Mouse (Mus musculus) cerebellum, adult 18-20 months (tissue): ENCODE measurements around the gene Apba2.

Source experiments
- DNase-seq, 2 experiments: peaks; one replicate each; pipeline ENCODE4 v3.0.0; 2021

Apba2 gene

DNA sequence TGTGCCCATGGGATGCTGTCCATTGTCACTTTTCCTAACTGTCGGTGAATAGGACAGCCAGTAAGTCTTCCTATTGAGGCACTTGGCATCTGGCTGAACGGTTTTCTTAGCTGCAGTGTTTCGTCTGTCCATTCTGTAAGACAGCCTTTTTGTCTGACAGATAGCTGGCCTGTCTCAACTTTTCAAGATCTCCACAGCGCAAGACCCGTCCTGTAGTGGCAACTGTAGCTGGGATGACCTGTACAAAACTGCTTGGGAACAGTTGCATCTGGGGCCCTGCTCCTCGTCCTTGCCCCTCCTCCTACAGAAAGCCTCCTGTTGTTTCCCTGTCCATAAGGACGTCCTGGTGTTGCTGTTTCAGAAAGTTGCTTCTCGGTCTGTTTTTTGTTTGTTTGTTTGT lies 157.8 kb downstream of the Apba2 start:
- no peak for DNase-seq

DNA sequence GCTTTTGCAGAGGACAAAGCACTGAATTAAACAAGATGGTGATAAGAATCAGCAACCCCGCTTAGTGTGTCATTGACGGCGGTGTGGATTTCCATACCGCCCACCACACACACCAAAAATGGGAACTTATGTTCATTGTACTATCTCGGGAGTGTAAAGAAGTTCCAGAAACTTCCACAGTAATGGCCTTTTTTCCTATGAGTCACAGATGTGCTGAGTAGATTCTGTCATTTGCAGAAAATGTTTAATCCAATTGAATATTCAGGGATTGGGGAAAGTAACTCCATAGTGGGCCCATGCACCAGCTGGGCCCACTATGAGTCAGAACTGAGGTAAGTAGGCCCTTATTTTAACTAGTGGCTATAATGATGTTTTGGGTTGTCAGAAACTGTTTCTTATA lies 161.0 kb downstream of the Apba2 start:
- no peak for DNase-seq

DNA sequence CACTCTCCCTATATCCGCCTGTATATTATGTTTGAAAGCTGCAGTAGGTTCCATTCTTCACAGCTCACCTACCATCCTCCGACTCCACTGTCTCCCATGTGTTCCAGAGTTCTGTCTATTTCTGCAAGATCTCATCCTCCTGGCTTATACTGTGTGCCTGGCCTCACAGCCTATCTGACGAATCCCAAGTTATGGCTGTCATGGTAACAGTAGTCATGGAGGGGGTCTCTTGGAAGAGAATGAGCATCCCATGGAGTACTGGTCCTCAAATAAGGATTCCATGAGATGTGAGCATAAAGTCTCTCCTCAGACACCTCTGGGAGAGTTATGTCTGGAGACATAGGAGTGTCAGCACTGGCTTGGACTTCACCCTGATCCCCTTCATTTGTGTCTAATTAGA lies 162.1 kb downstream of the Apba2 start:
- no peak for DNase-seq

DNA sequence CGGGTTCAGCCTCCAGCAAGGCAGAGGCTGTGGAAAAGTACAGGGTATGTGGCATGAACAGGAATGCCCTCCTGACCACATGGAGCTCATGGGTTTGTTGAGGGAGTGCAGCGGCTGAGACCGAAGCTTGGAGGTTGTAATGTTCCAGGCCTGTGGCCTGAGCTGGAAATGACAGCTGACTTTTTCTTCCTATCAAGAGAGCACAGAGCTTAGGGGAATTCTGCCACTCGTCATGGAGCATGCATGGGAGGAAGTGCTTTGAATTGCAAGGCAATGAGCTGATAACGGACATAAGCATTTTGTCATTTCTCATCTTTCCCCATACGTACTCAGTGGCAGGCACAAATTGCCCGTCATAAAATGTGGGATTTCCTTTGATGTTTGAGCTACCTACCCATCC lies 163.6 kb downstream of the Apba2 start:
- no peak for DNase-seq

DNA sequence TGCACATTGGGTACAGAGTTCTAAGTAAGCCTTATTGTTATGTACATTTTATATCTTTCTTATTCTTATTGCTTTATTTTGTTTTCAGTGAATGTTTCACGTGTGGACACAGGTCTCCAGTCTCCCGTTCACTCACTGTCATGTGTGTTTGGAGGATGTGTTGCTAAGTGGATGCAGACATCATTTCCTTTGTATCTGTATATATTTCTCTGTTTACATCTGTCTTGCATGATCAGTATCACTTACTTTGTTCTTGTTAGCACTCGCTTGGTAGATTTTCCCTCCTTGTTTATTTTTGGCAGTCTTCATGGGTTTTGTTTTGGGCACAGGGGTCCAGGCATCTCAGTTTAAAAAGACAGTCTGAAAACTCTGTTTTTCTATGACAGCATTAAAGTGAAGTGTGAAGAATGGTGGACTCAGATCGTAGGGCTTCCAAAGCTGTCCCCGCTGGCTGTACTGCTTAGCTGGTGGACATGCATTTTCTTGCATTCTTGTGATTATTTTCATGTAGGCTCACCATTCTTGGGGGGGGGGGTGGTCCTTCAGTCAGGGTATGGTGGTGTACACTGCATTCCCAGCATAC lies 164.3 kb downstream of the Apba2 start:
- DNase-seq = no peak

DNA sequence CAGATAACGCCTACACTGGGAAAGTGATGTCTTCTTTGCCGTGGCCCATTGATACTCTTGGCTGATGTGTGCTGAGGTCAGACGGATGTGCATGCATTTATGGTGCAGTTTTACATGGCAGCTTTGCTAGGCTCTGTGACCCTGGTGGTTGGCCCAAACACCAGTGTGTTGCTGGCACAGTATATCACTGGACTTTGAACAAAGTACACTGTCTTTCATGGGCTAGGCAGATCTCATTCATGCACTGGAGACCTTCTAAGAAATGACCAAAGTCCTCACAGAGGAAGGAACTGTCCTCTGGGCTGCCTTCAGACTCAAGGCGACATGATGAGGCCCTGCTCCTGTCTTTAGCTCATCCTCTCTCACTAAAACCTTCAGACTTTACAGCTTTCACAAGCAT lies 166.5 kb downstream of the Apba2 start:
- DNase-seq = no peak

DNA sequence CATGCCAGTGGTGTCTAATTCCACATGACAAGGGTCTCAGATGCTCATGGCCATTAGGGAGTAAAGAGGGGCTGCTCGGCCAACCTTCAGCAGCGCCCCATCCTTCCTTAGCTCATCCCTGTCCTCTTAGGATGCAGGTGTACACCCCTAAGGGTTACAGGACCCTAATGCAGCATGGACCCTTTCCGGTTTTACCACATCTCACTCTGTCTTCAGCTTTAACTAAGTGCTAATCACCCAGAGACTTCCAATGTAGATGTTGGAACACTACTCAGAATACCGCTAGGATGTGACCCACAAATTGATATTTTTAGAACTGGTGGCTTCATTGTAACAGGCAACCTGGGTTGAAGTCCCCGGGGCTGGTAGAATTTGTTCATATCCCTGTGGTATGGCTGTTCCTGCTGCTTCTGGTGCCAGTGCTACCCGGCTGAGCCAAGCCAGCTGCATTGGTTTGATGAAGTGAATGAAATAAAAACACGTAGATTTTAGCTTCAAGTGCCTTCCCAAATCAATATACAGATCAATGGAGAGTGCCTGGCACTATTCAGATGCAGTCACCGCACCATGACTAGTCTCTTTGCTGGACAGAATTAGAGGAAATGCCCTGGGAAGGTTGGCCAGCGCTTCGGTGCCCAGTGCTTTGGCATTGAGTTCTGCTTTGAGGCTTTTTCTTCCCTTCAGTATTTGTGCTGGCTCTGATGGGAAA lies 178.4 kb downstream of the Apba2 start:
- peak; percentile 46 to 50 for DNase-seq

DNA sequence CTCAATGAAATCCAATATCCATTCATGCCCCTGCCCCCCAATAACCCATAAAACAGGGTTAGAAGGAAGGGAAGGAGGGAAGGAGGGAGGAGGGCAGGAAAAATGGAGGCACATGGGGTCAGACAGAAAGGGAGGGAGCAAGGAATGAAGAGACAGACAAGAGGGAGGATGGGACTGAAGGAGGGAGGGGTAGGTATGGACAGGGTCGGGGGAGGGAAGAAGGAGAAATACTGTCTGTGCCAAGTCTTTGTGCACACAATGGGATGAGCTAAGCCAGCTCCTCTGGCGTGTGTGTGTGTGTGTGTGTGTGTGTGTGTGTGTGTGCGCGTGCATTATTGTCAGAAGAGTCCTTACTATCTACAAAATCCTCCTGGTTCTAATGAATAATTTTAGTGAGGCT lies 183.4 kb downstream of the Apba2 start:
- DNase-seq = no peak

DNA sequence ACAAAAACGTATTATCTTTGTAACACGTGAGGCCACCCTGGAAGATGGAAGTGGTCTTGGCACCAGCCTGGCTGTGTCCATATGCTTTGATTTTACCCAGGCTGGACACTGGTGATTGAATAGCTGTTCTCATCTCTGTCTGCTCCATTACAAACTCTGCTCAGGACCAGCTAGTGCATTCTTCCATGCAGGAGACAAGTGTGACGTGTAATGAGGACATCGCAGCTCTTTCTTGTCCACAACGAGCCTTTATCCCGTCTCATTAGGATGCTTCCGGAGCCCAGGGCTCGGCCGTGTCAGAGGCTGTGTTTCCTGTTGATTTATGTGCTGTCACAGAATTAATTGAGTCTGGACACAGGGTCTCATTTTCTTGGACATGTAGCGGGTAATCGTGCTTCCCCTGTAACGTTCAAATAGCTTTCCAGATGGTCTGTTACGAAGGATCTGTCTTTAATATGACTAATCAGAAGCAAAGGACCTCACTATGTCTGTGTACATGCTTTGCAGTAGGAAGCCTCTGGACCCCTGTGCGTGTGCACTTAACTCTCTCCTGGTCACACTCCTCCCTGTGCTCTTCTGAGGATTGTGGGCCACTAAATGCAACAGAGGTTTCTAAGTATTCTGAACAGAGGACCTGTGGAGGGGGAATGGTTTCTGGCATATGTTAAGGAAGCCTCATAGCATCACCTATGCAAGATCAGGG lies 186.8 kb downstream of the Apba2 start:
- peak; percentile 26 to 32 for DNase-seq

DNA sequence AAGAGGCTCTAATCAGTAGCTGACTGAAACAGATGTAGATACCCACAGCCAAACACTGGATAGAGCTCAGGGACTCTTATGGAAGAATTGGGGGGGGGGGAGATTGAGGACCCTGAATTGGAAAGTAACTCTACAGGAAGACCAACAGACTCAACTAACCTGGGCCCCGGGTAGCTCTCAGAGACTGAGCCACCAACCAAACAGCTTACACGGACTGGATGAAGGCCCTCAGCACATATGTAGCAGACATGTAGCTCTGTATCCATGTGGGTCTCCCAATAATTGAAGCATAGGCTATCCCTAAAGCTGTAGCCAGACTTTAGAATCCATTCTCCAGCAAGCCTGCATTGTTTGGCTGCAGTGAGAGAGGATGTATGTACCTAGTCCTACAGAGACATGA lies 190.3 kb downstream of the Apba2 start:
- no peak for DNase-seq

DNA sequence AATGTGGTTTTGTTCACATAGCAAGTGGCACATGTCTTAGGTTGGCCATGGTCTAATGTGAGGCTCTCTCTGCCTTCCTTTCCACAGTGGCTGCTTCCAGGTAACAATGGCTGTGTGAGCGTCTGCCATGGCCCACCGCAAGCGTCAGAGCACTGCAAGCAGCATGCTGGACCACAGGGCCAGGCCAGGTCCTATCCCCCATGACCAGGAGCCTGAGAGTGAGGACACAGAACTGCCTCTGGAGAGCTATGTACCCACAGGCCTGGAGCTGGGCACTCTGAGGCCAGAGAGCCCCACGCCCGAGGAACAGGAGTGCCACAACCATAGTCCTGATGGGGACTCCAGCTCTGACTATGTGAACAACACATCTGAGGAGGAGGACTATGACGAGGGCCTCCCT lies 193.4 kb downstream of the Apba2 start:
- no peak for DNase-seq

DNA sequence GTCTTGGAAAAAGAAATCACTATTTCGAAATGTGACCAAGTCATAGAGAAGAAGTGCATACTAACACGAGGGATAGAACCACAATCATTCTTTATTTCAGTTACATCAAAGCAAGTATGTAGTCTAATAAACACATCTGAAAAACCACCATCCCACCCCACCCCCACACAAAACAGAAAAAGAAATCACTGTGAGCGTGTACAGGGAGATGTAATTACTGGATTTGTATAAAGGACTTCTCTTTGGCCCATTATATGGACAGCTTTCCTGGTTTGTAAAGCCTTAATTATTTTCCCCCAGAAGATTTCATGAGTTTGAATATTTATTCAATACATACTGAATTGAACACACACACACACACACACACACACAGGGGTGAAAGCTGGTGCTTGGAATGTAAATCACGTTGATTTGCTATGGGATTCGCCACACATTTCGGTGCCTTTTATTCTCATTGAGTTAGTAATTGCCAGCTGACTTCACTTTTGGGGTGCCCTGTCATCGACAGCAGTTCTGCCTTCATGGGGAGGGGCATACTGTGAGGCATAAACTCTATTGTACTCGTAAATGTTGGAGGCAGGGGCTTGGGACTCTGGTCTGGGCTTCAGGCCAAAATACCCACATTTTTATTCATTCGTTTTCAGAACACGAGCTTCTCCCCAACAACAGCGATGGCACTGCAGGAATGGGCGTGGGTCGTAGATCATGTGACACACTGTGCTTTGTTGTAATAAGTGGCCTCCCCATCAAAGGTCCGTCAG lies 195.2 kb downstream of the Apba2 start:
- DNase-seq = no peak

DNA sequence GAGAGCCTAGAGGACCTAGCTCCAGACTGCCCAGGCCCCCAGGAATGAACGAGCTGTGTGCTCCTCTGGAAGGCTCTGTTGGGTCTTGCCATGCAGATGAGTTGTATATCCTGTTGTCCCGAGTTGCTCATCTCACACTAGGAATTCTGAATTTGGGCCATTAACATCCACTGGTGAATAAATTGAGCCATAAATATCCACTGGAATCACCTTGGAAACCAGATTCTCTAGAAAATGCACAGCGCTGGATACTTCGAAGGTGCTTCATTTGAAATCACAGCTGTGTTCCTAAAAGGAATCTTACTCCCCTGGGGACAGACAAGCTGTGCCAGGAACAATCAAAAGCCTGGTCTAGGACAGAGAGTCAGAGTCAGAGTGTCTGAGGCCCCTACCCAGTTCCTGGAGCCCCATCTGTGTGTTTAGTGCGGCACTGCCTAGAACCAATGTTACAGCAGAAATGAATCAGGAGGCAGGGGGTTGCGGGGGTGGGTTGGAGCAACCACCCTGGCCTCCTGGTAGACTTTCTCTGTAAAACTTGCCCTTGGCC lies 196.4 kb downstream of the Apba2 start:
- DNase-seq = no peak

DNA sequence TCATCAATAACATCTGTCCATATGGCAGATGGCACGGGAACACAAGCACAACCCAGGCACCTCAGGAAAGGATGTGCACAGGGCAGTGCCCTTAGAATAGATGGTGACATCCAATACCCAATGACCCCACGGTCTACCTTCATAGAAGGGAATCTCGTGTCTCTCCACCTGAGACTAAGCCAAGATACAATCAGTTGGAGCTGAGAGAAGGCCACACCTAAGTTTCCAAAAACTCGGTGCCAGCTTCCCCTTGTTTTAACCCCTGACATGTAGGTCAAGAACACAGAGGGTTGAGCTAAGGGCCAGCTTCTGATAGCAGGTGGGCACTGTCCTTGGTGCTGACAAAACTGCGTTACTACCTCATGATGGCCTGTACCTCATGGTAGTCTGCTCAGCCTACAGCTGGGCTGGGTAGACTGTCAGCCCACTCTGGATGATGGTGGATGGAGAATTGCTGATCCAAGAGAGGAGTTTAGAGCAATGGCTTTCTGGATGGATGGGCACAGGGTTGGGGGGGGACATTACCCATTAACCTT lies 202.6 kb downstream of the Apba2 start:
- DNase-seq = no peak

DNA sequence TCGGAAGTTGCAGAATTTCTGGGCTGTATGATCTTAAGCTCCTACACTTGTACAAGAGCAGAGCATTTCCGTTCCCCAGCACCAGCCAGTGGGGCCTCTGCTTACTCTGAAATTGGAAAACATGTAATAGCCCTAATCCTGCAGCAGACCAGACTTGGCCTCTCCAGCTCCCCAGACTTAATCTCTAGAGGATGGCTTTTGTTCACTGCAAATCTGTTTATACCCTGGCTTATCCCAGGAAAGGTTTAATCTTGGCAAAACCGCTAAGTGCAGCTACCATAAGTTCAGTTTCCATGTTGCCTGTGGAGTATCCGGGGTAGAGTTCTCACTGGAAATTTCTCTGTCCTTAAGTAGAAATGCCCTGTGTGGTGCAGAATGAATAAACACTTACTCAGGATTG lies 206.7 kb downstream of the Apba2 start:
- no peak for DNase-seq

DNA sequence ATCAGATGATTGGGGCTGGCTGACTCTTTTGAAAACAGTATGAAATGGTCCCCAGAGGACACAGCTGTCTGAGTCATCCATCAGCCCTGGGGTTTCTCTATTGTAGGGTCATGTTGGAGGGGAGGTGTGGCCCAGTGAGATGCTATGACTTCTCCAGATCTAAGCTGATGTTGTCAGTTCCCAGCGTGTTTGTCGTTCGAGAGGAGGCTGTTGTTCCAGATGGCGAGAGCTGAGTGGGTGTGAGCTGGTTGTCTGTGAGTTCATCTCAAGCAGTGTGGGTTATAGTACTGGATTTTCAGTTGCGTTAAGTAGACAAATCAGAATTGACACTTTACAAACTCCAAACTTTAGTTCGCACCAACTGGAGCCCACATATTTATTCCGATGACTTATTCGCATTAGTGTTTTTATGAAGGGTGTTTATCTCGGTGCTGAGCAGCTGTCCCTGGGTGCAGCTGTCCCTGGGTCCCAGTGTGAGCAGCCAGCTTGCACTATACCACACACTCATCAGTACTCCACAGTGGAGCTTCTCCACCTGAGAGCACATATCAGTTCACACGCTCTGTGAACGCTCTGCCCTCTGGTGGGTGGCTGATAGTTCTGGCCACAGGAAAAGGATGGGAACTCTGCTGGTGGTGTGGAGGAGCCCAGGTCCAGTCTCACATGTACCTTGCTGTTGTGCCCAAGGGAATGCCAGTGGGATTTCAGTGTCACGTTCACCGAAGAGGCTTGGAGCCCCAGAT lies 208.2 kb downstream of the Apba2 start:
- DNase-seq = peak; percentile 73 to 76

DNA sequence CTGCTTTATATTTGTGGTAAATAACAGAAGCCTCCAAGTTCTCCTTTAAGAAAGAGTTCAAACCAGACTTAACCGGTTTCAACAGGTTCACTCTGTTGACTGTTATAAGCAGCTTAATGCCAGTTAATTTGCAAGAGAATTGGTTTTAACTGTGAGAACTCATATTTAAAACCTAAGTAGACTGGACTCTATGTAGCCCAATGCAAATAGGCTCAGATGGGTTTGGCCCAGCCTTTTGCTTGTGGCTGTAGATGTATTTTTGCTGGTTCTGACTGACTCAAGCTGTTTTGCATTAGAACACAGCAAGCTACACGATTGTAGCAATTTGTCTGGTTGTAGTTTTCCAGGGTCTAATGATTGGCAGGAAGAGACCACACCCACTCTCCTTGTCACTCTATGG lies 214.8 kb downstream of the Apba2 start:
- no peak for DNase-seq

DNA sequence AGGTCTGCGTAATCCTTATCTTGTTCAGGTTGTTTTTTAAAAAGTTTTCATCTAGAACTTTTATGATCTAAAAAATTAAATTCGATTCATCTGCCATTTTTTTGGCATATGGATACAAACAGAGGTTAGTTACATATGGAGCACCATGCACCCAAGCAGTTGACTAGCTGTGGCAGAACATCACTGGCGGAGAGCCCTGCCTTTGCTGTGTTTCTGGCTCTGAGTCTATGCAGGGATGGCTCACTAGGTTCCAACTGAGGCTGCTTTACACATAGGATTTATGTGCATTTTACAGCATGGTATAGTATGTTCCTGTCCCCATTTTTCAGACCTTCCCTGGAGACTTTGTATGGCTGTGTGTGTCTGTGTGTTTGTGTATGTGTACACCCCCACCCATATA lies 221.8 kb downstream of the Apba2 start:
- no peak for DNase-seq

DNA sequence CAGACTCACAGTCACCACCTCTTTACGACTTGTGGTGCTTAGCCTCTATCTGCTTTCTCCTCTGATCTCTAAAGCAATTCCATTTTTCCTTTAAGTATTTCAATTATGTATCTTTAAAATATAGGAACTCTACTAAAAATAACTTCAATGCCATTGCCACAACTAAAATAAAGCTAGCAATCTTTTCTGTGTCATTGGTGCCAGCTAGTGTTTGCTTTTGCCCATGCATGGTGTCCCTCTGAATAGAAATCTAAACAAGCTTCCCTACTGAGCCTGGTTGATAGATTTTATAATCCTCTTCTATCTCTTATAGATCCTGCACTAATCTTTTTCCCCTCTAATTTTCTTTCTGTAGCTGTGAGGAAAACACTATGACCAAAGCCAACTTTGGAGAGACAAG lies 222.9 kb downstream of the Apba2 start:
- no peak for DNase-seq

DNA sequence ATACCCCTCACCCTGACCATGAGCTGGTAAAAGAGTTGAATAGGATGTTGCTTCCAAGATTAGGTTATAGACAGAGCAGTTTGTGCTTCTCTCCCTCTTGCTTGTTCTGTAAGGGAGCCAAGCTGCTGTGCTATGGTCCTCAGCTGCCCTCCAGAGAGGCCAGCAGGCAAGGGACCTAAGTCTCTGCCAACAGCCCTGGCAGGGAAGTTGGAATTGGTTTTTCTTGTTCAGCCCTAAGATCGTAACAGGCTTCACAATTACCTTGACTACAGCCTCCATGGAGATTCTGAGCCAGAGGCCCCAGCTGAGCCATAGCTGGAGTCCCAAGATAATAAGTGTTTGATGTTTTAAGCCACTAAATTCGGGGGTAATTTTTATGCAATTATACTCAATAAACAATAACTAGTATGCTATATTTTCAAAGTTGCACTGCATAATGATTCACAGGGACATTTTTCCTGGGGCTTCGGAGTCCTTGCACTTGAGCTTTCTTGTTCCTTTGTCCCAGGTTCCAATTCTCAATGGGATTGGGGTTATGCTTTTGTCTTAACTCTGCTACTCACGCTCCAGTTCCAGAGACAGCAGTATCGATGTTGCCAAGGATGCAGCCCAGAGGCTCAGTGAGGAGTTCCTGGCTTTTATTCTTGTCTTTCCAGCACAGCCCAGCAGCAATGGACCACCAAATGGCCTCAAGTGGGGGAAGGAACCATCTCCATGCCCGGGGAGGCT lies 224.6 kb downstream of the Apba2 start:
- peak in 1 of 2 experiments; percentile 33 for DNase-seq

DNA sequence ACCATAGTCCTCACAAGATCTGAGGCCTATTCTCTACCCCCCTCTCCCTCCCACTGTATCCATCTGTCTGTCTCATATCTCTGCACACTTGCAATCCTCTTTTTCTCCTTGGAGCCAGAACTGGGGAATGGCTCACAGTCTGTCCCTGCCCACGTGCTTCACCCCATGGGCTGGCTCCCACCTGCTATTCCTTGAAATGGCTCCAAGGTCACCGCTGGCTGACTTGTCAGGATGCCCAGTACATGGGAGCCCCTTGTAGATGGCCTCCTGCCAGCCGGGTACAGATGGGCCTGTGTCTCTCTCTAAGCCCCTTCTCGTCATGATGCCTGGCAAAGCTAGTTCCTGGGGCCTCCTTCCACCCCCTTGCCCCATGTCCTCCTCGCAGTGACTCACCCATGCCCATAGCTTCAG lies 226.7 kb downstream of the Apba2 start:
- peak; percentile 55 to 68 for DNase-seq

DNA sequence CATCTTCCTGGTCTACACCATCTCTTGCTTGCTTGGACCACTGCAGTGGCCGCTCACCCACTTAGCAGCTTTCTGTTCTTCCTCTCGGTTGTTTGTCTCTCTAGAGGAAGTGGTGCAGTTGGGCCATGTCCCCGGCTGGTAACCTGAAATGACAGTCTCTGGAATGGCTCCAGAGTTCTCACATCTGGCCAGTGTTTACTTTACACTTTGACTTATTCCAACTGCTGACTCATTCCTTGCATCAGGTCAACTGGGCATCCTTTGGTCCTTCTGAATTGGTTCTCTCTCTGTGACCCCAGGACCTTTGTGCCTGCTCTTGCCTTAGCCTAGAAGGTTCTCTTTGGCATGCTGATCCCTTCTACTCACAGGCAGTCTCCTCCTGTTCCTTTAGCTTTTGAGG lies 227.3 kb downstream of the Apba2 start:
- no peak for DNase-seq
